Mouse (Mus musculus) myocyte (in vitro differentiated cells): ENCODE data around the gene Tbc1d19. TPM values are rescaled to one million over a fixed set of nuclear protein-coding genes. Genes with fewer than 3 reads are reported as not detected.

Experiments
- H3K27me3 ChIP-seq: one replicate; pipeline ENCODE4 v1.6.1; 2011; ENCODE audit not compliant: control insufficient read depth, insufficient read depth, insufficient read length
- H3K36me3 ChIP-seq: one replicate; pipeline ENCODE4 v1.6.1; 2011; ENCODE audit not compliant: control insufficient read depth, insufficient read depth
- H3K4me2 ChIP-seq: one replicate; pipeline ENCODE4 v1.6.1; 2011; ENCODE audit warnings: low read depth, control low read depth
- H3K4me3 ChIP-seq: one replicate; pipeline ENCODE4 v1.5.1; 2011; ENCODE audit warnings: mild to moderate bottlenecking, control low read depth, moderate library complexity
- H3K79me2 ChIP-seq: one replicate; pipeline ENCODE4 v1.6.1; 2011; ENCODE audit not compliant: control insufficient read depth, insufficient read depth
- H3ac ChIP-seq: one replicate; pipeline ENCODE4 v1.6.1; 2011; ENCODE audit not compliant: control insufficient read depth, insufficient read length
- CEBPB ChIP-seq: IDR thresholded peaks from 2 replicates; pipeline ENCODE4 v1.6.1; 2011; ENCODE audit warnings: mild to moderate bottlenecking, moderate library complexity; ENCODE audit not compliant: poor library complexity, insufficient read depth, severe bottlenecking
- E2F4 ChIP-seq: IDR thresholded peaks from one replicate; pipeline ENCODE4 v1.6.1; 2011; ENCODE audit warnings: mild to moderate bottlenecking, control low read depth, moderate library complexity; ENCODE audit not compliant: insufficient read depth
- MAX ChIP-seq: IDR thresholded peaks from one replicate; pipeline ENCODE4 v1.6.1; 2011; ENCODE audit warnings: low read depth, mild to moderate bottlenecking, control low read depth
- MYOD1 ChIP-seq, 3 experiments: IDR thresholded peaks; one replicate each; pipeline ENCODE4 v1.6.1; 2011; ENCODE audit warnings: control low read depth in 2 of 3, low read depth in 2 of 3, mild to moderate bottlenecking in 2 of 3, moderate library complexity in 1 of 3; ENCODE audit not compliant: insufficient read length in 2 of 3, control insufficient read depth in 1 of 3
- MYOG ChIP-seq, 3 experiments: IDR thresholded peaks; one replicate each; pipeline ENCODE4 v1.6.1; 2011; ENCODE audit warnings: control low read depth in 2 of 3, low read depth in 2 of 3, mild to moderate bottlenecking in 2 of 3; ENCODE audit not compliant: insufficient read length in 2 of 3, control insufficient read depth in 1 of 3, insufficient read depth in 1 of 3
- POLR2A ChIP-seq: IDR thresholded peaks from one replicate; pipeline ENCODE4 v1.6.1; 2011; ENCODE audit warnings: low read depth, mild to moderate bottlenecking, control low read depth, moderate library complexity; ENCODE audit not compliant: insufficient read length
- POLR2AphosphoS2 ChIP-seq: IDR thresholded peaks from one replicate; pipeline ENCODE4 v1.6.1; 2011; ENCODE audit warnings: low read depth, control low read depth; ENCODE audit not compliant: insufficient read length
- REST ChIP-seq: IDR thresholded peaks from one replicate; pipeline ENCODE4 v1.6.1; 2011; ENCODE audit warnings: mild to moderate bottlenecking, control low read depth, moderate library complexity; ENCODE audit not compliant: insufficient read depth, insufficient read length
- SRF ChIP-seq: IDR thresholded peaks from one replicate; pipeline ENCODE4 v1.6.1; 2011; ENCODE audit warnings: low read depth; ENCODE audit not compliant: control insufficient read depth, insufficient read length
- TCF12 ChIP-seq: IDR thresholded peaks from one replicate; pipeline ENCODE4 v1.6.1; 2011; ENCODE audit warnings: mild to moderate bottlenecking, control low read depth; ENCODE audit not compliant: poor library complexity, insufficient read depth, severe bottlenecking
- TCF3 ChIP-seq: IDR thresholded peaks from one replicate; pipeline ENCODE4 v1.6.1; 2011; ENCODE audit warnings: low read depth, control low read depth; ENCODE audit not compliant: insufficient read length
- USF1 ChIP-seq: IDR thresholded peaks from one replicate; pipeline ENCODE4 v1.6.1; 2011; ENCODE audit warnings: low read depth, mild to moderate bottlenecking, control low read depth, moderate library complexity
- polyA plus RNA-seq: library from polyadenylated mRNA; unstranded; fragments of >200 nt; fragmentation: generic; extraction: Trizol; gene quantifications from one replicate; pipeline ENCODE4 v1.2.1, GENCODE M21; 2012; ENCODE audit warnings: missing spikeins

Gene Tbc1d19
- polyA plus RNA-seq, 1 experiment: 10.5 TPM

- peaks cover 7% of the 10 kb centered on the region for H3K36me3 ChIP-seq
- TF ChIP-seq SRF (no peak), MYOG (IDR thresholded peaks at IDR 0.05; ENCODE audit: control insufficient read depth in 1 of 3, insufficient read depth in 1 of 3, insufficient read length in 2 of 3, low read depth in 2 of 3) (no peak), POLR2A (no peak), MAX (no peak), E2F4 (no peak), POLR2AphosphoS2 (no peak), TCF3 (no peak)
- H3K79me2 ChIP-seq: no peaks in the 10 kb centered on the region
- no peaks in the 10 kb centered on the region for H3K27me3 ChIP-seq
- H3K4me2 ChIP-seq: peak overlapping the region; percentile 1
- no peak overlapping the region for H3K4me3 ChIP-seq
- no peak overlapping the region for H3ac ChIP-seq
These were observed 72.1 kb downstream of the Tbc1d19 start for GRCm38 (mm10) chr5:53881381-53881990.

- Histone ChIP-seq H3K79me2 (no peaks in the 10 kb centered on the region), H3K36me3 (peaks cover 10% of the 10 kb centered on the region), H3ac (no peak overlapping the region), H3K4me3 (no peak overlapping the region), H3K27me3 (no peaks in the 10 kb centered on the region), H3K4me2 (no peak overlapping the region)
- TF ChIP-seq E2F4 (no peak), MYOD1 (IDR thresholded peaks at IDR 0.05; ENCODE audit: control insufficient read depth in 1 of 3, insufficient read length in 2 of 3, low read depth in 2 of 3) (no peak), TCF12 (no peak), USF1 (no peak), REST (no peak), MYOG (IDR thresholded peaks at IDR 0.05; ENCODE audit: control insufficient read depth in 1 of 3, insufficient read depth in 1 of 3, insufficient read length in 2 of 3, low read depth in 2 of 3) (no peak), SRF (no peak), CEBPB (no peak), TCF3 (no peak), POLR2A (no peak), MAX (no peak), POLR2AphosphoS2 (no peak)
These were observed 92.0 kb downstream of the Tbc1d19 start for GRCm38 (mm10) chr5:53901406-53901805.

GRCm38 (mm10) chr5:53902757-53903156 is 93.4 kb downstream of the Tbc1d19 start:
- peaks cover 10% of the 10 kb centered on the region for H3K36me3 ChIP-seq
- H3K27me3 ChIP-seq: no peaks in the 10 kb centered on the region
- no peaks in the 10 kb centered on the region for H3K79me2 ChIP-seq
- H3K4me2 ChIP-seq: no peak overlapping the region
- H3K4me3 ChIP-seq: no peak overlapping the region
- H3ac ChIP-seq: no peak overlapping the region
- TF ChIP-seq TCF12 (no peak), SRF (no peak), REST (no peak), POLR2AphosphoS2 (no peak), USF1 (no peak), TCF3 (no peak), E2F4 (no peak), MYOD1 (IDR thresholded peaks at IDR 0.05; ENCODE audit: control insufficient read depth in 1 of 3, insufficient read length in 2 of 3, low read depth in 2 of 3) (no peak), MAX (no peak)

GRCm38 (mm10) chr5:53909201-53909600 is 99.8 kb downstream of the Tbc1d19 start:
- Histone ChIP-seq H3K4me3 (no peak overlapping the region), H3K4me2 (no peak overlapping the region), H3K27me3 (no peaks in the 10 kb centered on the region), H3ac (no peak overlapping the region), H3K79me2 (no peaks in the 10 kb centered on the region), H3K36me3 (no peaks in the 10 kb centered on the region)
- TF ChIP-seq POLR2AphosphoS2 (no peak), MYOD1 (IDR thresholded peaks at IDR 0.05; ENCODE audit: control insufficient read depth in 1 of 3, insufficient read length in 2 of 3, low read depth in 2 of 3) (no peak), USF1 (no peak), TCF3 (no peak), REST (no peak), E2F4 (no peak), TCF12 (no peak), SRF (no peak), POLR2A (no peak), MAX (no peak), CEBPB (no peak)

- Histone ChIP-seq H3K79me2 (no peaks in the 10 kb centered on the region), H3K27me3 (no peaks in the 10 kb centered on the region), H3K4me3 (no peak overlapping the region), H3K4me2 (no peak overlapping the region), H3K36me3 (no peaks in the 10 kb centered on the region), H3ac (no peak overlapping the region)
- TF ChIP-seq MAX (no peak), MYOD1 (IDR thresholded peaks at IDR 0.05; ENCODE audit: control insufficient read depth in 1 of 3, insufficient read length in 2 of 3, low read depth in 2 of 3) (no peak), SRF (no peak), TCF3 (no peak), POLR2AphosphoS2 (no peak)
These were observed 111.0 kb downstream of the Tbc1d19 start for GRCm38 (mm10) chr5:53920416-53920815.
